Mouse (Mus musculus): ENCODE data around the gene H2-DMb1. TPM values are rescaled to one million over a fixed set of nuclear protein-coding genes. Genes with fewer than 3 reads are reported as not detected.

H2-DMb1 gene
- total RNA-seq, 2 experiments from 2014 or later = 23.1 to 34.8 TPM

DNA sequence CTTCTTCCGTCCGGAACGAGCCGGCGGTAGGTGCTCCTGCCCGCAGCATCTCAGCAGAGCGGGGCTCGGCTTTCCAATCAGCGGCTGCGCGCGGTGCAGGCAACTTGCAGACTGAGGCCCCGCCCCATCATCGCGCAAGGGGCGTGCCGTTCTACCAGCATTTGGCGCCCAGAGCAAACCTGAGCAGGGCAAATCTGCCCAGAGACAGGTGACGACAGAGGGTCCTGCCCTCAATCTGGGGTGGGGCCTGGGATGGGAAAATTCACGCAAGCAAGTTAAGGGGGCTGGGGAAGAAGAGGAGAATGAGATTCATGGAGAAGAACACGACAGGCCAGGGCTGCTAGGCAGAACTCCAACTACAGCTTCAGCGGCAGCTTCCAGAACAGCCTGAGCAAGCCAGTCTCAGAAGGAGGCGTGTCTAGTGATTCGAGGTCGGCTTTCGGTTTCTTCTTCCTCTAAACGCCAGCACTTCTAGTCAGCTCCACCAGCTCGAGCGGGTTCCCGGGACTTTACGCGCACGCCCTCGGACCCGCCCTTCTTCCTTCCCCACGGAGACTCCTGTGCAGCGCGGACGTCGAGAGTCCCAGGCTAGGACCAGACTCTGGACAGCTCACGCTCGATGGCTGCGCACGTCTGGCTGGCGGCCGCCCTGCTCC is 34.5 kb downstream of the H2-DMb1 start, which contains the start of the genes Tap1 and Psmb9:
Tap1 (plus strand) TSS at position 293 of the 656 bp plus-strand sequence.
Psmb9 (minus strand) TSS at position 504 of the 656 bp plus-strand sequence.
- ATAC-seq (replicated peaks; ENCODE audit: low FRiP score, poor library complexity, severe bottlenecking) = peak; percentile 90

DNA sequence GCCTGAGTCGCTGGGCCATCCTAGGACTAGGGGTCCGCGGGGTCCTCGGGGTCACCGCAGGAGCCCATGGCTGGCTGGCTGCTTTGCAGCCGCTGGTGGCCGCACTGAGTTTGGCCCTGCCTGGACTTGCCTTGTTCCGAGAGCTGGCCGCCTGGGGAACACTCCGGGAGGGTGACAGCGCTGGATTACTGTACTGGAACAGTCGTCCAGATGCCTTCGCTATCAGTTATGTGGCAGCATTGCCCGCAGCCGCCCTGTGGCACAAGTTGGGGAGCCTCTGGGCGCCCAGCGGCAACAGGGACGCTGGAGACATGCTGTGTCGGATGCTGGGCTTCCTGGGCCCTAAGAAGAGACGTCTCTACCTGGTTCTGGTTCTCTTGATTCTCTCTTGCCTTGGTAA is 35.1 kb downstream of the H2-DMb1 start:
- ATAC-seq (replicated peaks; ENCODE audit: low FRiP score, poor library complexity, severe bottlenecking) = peak; percentile 73

DNA sequence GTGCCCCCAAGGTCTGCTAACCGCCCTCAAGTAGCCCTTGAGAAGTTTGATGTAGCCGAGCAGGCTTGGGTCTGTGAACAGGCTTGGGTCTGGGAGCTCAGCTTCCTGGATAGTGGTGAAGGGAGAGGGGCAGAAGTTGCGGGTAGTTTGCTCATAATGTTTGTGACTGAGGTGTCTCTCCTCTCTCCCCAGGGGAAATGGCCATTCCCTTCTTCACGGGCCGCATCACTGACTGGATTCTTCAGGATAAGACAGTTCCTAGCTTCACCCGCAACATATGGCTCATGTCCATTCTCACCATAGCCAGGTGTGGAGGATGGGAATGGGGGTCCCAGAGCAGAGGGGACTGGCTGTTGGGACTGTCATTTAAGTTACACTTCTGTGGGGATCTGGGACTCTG is 36.1 kb downstream of the H2-DMb1 start:
- no peak for ATAC-seq (replicated peaks; ENCODE audit: low FRiP score, poor library complexity, severe bottlenecking)

DNA sequence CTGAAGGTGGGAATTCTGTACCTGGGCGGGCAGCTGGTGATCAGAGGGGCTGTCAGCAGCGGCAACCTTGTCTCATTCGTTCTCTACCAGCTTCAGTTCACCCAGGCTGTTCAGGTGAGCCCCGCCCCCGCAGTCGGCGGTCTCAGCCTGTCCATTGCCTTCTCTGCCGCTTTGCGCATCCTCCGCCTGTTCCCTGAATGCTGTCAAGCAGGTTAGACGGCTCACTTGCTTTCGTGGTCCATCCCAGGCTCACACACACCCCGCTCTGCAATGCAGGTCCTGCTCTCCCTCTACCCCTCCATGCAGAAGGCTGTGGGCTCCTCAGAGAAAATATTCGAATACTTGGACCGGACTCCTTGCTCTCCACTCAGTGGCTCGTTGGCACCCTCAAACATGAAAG is 40.0 kb downstream of the H2-DMb1 start:
- no peak for ATAC-seq (replicated peaks; ENCODE audit: low FRiP score, poor library complexity, severe bottlenecking)

DNA sequence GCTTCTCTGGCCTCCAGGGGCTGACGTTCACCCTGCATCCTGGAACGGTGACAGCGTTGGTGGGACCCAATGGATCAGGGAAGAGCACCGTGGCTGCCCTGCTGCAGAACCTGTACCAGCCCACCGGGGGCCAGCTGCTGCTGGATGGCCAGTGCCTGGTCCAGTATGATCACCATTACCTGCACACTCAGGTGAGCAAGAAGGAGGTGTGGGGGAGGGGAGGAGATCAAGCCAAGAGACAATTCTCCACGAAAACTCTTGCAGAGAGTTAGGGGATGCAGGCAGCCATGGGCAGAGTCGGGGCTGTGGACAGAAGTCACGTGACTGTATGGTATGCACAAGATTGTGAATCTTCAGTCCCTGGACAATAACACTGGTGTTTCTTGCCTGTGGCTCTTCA is 40.6 kb downstream of the H2-DMb1 start:
- ATAC-seq (replicated peaks; ENCODE audit: low FRiP score, poor library complexity, severe bottlenecking) = no peak

DNA sequence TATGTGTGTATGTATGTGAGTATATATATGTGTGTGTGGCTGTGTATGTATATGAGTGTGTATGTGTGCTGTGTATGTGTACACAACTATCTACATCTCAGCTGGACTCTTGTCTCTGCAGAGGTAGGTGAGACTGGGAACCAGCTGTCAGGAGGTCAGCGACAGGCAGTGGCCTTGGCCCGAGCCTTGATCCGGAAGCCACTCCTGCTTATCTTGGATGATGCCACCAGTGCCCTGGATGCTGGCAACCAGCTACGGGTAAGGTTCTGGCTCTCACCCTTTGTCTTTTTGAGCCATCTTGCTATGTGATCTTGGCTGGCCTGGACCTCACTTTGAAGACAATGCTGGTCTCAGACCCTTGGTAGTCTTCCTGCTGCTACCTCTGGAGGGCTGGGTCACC is 41.9 kb downstream of the H2-DMb1 start:
- no peak for ATAC-seq (replicated peaks; ENCODE audit: low FRiP score, poor library complexity, severe bottlenecking)

DNA sequence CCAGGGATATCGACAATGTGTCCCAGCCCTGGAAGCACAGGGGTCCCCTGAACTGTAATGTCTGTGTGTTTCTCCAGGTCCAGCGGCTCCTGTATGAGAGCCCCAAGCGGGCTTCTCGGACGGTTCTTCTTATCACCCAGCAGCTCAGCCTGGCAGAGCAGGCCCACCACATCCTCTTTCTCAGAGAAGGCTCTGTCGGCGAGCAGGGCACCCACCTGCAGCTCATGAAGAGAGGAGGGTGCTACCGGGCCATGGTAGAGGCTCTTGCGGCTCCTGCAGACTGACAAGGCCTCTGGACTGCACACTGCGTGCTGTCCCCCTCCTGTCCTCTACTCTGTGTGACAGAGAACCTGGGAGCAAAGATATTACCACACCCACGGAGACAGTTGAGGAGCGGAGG is 43.6 kb downstream of the H2-DMb1 start:
- ATAC-seq (replicated peaks; ENCODE audit: low FRiP score, poor library complexity, severe bottlenecking) = no peak

DNA sequence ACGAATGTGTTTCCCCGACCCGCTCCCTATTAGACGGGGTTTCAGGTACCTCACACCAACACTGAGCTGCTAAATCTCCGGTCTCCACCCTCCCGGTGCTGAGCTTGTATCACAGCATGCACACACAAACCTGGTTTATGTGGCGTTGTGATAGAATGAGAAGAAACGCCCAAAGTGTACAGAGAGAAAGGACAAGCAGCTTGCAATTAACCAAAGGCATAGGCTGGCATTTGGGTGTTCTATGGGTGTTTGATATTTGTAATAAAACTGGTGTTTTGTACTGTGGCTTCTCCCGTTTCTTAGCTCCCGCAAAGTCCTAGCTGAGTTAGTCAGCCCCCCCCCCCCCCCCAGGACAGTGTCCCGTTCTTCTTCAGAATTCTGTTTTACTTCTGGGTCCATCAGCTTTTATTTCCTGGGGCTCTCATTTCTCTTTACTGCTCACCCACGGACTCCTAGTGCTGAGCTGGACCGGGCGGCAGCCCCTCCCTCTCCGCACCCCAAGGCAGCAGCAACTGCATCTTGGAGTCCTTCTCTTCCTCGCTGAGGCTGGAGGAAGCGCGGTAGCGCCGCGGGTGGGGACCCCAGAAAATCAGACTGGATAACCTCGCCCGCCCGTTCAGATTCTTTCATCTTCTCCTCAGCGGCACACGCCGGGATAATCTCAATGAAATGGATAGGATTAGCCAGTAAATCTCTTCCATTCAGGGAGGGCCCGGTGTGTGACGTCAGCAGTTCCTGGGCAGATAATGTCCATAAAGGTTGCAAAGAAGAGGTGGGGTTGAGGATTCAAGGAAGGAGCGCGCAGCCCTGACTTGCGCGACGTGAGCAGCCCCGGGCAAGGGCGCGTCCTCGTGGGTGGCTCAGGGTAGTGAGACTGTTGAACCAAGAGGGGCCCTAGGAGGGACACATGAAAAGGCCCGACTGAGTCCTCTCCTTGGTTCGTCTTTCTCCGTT is 44.3 kb downstream of the H2-DMb1 start, which contains the start of gene Psmb8:
Psmb8 (plus strand) TSS at position 781 of the 954 bp plus-strand sequence.
- ATAC-seq (replicated peaks; ENCODE audit: low FRiP score, poor library complexity, severe bottlenecking) = 0 out of 2 replicates have a peak, but pooled peaks have one; percentile 45

DNA sequence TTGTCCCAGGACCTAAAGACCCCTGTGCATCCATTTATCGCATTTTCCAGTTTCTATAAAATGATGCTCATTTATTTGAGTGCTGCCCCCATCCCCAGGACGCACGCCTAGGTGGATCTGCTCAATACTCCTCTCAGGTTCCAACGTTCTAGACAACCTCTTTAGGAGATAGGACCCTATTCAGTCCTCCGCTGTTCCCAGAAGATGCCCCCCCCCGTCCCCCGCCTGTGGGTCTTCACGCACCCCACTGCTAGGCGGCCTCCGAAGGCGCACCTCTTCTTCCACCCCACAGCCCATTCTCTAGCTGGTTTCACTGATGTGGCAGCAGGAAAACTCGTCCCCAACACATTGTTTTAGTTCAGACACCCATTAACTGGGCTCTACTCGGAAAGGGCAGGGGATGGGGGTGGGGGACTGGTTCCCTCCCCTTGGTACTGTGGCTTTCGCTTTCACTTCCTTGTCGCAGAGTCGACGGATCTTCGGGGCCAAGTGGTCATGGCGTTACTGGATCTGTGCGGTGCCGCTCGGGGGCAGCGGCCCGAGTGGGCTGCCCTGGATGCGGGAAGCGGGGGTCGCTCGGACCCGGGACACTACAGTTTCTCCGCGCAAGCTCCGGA is 45.1 kb downstream of the H2-DMb1 start:
- ATAC-seq (replicated peaks; ENCODE audit: low FRiP score, poor library complexity, severe bottlenecking) = no peak

DNA sequence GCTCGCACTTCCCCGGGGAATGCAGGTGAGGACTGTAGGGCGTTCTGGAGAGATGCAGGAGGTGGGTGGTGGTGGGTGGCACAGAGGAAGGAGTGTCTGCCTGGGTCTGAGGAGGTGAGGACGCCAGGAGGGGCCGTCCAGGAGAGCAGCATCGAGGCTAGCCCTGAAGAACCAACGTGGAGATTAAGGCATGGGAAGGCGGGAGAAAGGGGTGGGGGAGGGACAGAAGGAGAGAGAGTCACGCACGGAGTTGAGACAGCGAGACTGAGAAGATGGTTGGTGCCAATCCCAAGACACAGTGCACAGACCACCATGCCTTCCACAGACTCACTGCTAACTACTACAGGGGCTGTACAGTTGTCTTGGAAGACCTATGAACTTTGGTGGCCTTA is 45.6 kb downstream of the H2-DMb1 start:
- ATAC-seq (replicated peaks; ENCODE audit: low FRiP score, poor library complexity, severe bottlenecking) = no peak

DNA sequence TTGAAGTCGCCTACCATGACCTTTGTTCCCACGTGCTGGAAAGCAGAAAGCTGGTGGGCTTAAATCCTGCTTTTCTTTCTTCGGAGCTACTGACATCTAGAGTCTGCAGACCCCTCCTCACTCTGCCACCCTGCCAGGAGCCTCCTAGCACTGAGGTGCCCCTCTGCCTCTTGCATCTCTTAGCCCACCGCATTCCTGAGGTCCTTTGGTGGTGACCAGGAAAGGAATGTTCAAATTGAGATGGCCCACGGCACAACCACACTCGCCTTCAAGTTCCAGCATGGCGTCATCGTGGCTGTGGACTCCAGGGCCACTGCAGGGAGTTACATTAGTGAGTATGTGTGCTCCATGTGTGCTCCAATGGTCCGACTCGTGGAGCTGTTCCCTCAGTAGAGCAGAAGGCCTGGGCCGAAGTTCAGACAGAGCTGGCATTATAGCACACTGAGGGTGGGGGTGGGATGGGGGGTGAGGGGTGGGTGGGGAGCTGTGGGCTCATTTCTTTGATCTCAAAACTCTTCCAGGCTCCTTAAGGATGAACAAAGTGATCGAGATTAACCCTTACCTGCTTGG is 46.3 kb downstream of the H2-DMb1 start:
- ATAC-seq (replicated peaks; ENCODE audit: low FRiP score, poor library complexity, severe bottlenecking) = no peak

DNA sequence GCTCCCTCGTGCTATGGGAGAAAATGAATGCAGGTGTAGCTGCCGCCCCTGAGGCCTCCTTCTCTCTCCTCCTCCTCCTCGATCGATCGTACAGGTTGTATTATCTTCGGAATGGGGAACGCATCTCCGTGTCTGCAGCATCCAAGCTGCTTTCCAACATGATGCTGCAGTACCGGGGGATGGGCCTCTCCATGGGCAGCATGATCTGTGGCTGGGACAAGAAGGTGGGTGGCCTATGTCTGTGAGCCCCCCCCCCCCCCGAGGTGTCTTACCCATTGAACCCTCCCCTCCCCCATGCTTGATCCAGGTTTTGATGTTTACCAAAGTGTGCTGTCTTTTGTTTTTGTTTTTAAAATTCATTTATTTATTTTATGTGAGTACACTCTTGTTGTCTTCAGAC is 47.2 kb downstream of the H2-DMb1 start:
- no peak for ATAC-seq (replicated peaks; ENCODE audit: low FRiP score, poor library complexity, severe bottlenecking)

DNA sequence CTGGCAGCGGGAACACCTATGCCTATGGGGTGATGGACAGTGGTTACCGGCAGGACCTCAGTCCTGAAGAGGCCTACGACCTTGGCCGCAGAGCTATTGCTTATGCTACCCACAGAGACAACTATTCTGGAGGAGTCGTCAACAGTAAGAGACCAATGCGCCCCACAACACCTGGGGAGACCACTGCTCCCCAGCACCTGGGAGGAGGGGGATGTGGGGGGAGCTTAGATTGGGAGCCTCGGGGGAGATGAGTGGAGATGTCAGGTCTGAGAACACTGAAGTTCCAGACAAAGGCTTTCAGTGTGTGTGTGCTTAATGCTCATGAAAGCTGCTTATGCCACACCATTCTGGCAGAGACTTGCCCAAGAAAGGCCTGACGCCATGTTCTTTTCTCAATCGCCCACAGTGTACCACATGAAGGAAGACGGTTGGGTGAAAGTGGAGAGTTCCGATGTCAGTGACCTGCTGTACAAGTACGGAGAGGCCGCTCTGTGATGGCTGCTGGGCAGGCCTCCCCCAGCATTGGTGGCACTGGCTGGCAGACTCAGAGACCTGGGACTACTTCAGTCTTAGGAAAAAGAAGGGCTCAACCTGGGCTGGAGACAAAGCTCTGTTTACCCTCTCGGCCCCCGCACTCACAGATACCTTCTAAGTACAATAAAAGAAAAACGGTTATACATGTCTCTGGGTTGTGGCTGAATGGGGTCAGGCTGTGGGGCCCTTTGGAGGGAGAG is 48.1 kb downstream of the H2-DMb1 start:
- ATAC-seq (replicated peaks; ENCODE audit: low FRiP score, poor library complexity, severe bottlenecking) = no peak

DNA sequence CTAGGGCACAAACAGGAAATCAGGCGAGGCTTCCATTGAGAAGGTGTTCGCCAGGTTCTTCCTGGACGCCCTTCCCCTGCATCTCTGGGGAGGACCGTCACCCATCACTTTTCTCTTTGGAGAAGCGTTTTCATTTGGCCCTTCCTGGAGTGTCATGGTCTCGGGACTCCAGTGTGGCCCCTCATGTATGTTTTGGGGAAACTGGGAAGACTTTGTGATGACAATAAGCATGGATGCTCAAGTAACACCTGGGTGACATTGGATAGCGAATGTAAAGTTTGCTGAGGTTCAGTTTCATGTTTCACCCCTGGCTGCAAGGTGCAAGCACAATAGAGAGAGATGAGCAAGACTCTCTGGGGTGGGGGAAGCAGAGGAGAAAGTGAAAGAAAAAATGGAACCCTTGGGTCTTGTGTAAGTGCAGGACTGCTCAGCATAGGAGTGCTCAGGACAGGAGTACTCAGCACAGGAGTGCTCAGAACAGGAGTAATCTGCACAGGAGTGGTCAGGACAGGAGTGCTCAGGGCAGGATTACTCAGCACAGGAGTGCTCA is 48.7 kb downstream of the H2-DMb1 start:
- ATAC-seq (replicated peaks; ENCODE audit: low FRiP score, poor library complexity, severe bottlenecking) = no peak

DNA sequence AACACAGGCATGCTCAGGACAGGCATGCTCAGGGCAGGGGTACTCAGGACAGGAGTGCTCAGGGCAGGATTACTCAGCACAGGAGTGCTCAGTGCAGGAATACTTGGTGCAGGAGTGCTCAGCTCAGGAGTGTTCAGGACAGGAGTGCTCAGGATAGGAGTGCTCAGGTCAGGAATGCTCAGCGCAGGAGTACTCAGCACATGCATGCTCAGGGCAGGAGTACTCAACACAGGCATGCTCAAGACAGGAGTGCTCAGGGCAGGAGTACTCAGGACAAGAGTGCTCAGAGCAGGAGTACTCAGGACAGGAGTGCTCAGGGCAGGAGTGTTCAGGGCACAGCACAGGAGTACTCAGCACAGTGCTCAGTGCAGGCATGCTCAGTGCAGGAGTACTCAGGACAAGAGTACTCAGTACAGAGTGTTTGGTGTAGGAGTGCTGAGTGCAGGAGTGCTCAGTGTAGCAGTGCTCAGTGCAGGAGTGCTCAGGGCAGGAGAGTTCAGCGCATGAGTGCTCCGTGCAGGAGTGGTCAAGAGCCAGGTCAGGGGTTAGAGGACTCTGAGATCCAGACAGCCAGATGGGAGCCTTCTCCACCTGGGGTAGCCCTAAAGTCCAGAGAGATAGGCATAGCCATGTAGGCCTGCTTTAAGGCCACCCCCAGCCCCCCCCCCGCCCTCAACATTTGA is 50.0 kb downstream of the H2-DMb1 start:
- ATAC-seq (replicated peaks; ENCODE audit: low FRiP score, poor library complexity, severe bottlenecking) = no peak

DNA sequence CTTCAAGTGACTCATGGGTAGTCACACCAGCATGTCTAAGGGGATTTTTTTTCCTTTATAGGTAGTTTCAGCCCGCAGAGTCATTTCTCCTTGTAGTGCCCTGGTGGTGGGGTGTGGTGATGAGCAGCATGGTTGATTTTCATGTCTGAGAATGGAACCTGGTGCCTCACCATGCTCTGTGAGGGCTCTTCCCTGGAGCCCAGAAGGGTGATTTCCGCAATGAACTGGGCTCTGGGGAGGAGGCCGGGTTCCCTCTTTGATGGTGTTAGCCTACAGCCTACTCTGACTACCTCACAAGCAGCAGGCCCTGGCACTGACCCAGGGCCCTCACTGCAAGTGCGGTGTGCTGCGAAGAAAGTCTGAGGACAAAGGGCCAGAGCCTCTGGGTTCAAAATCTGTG is 50.6 kb downstream of the H2-DMb1 start, which contains the start of gene Tap2:
Tap2 (plus strand) TSS at position 84 of the 400 bp plus-strand sequence.
- ATAC-seq (replicated peaks; ENCODE audit: low FRiP score, poor library complexity, severe bottlenecking) = no peak

DNA sequence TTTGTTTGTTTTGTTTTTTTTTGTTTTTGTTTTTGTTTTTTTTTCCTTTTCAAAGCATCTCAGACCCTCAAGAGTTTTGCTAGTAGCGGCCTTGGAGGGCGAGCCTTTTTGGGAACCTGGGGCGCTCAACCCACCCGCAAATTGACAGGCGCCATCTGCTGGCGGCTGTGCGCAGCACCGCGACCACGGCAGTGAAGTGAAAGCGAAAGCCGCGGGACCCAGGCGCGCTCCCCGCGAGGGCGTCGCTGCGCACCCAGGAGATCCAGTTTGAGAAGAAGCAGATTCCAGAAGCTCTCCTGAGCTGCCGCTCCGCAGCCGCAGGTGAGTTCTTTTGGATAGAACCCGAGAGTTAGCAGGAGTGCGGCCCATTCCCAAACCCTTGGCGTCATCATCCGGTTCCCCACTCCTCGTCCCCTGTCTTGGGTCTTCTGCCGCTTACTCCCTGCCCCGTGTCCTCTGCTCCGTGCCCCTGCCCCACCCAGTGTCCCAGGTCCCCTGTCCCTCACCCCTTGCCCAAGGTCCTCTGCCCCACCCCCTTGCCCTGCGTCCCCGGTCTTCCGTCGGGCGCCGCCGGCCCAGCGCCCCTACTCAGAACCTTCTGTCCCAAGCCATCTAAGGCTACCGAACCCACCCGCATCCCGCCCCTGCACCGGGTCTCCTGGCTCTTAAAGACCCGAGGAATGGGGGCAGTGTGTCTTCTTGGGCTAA is 51.6 kb downstream of the H2-DMb1 start:
- ATAC-seq (replicated peaks; ENCODE audit: low FRiP score, poor library complexity, severe bottlenecking) = peak; percentile 79
